7 mouse cellular contexts compared by ENCODE assay signal in the genomic region with DNA sequence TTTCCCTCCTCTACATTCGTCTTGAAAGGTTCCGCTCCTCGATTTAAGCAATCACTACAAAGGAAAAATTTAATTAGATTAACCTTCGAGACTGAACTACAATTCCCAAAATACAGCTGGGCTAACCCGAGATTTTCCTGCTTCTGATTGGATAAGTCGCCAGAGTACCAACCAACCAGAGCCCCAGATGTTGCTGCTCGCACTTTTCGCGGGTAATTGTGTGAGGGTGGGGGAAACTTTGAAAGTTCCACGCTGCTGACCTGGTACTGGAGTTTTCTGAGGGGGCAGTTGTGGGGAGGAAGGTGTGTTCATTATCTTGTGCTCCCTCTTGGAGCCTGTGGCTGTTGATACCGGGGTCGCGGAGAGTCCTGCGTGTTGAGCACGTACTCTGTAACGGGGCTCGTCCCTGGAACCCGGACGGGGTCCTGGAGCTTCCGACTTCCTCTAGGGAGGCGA. TPM values are rescaled to one million over a fixed set of nuclear protein-coding genes. Genes with fewer than 3 reads are reported as not detected.
DNase-seq lines count a peak whose midpoint lies in the region; ATAC-seq lines count a peak whose summit lies in the region.

A gene (plus strand): TSS at position 162 of the 456 bp plus-strand sequence.

- WGBS in intestine, embryonic 15.5 days = under 1% methylated on average over 21 of the region's 21 CpGs
- WGBS in midbrain, embryonic 10.5 days = under 1% methylated on average over 21 of the region's 21 CpGs

- peak within 1 kb of the TSS; percentile 71 for H3K4me3 ChIP-seq in intestine, embryonic 15.5 days (replicated peaks)
- H3K4me3 ChIP-seq in midbrain, embryonic 10.5 days = peak within 1 kb of the TSS; percentile 78

- no peaks in the 10 kb centered on the region for H3K36me3 ChIP-seq in intestine, embryonic 15.5 days
- 0 out of 2 replicates have a peak, but pooled peaks cover 6% of the 10 kb centered on the region for H3K36me3 ChIP-seq in midbrain, embryonic 10.5 days

- intact Hi-C loops in gastrocnemius, postnatal 36 days (cut with DNase I) = no loop called here
- intact Hi-C loops in left cerebral cortex, postnatal 25 days (cut with DNase I) = no loop called here

- peak within 1 kb of the TSS; percentile 60 for H3K9ac ChIP-seq in intestine, embryonic 15.5 days

- H3K27me3 ChIP-seq in intestine, embryonic 15.5 days (replicated peaks) = no peaks in the 10 kb centered on the region
- H3K27me3 ChIP-seq in midbrain, embryonic 10.5 days (ENCODE audit: low read depth, poor library complexity, severe bottlenecking) = no peaks in the 10 kb centered on the region

- peak; percentile 69 for DNase-seq in adrenal gland, adult 8-10 months
- DNase-seq in embryo, embryonic 11.5 days (ENCODE audit: low read depth, low spot score) = peak; percentile 79
- DNase-seq in gastrocnemius, postnatal 36 days = peak; percentile 35 to 46
- DNase-seq in left cerebral cortex, postnatal 25 days (ENCODE audit: low spot score in 2 of 2) = peak; percentile 78 to 91
- DNase-seq in midbrain, embryonic 10.5 days (ENCODE audit: low spot score) = peak; percentile 82
- peak; percentile 47 for DNase-seq in right cerebral cortex, postnatal 4 days

- peak; percentile 85 for ATAC-seq in intestine, embryonic 15.5 days

- peaks cover 10% of the 10 kb centered on the region; the same call in 1 of the 2 replicates for H3K4me1 ChIP-seq in intestine, embryonic 15.5 days (replicated peaks)
- H3K4me1 ChIP-seq in midbrain, embryonic 10.5 days = peaks cover 19% of the 10 kb centered on the region

- H3K9me3 ChIP-seq in intestine, embryonic 15.5 days = no peaks in the 10 kb centered on the region
- no peaks in the 10 kb centered on the region for H3K9me3 ChIP-seq in midbrain, embryonic 10.5 days (replicated peaks)

- peak within 1 kb of the TSS; percentile 79 for H3K4me2 ChIP-seq in intestine, embryonic 15.5 days (replicated peaks)

- peak within 1 kb of the TSS; percentile 67 for H3K27ac ChIP-seq in intestine, embryonic 15.5 days
- peak within 1 kb of the TSS; percentile 86 for H3K27ac ChIP-seq in midbrain, embryonic 10.5 days (replicated peaks)

RNA-seq across cellular contexts. Expression of the gene that starts here (rescaled TPM):
- total RNA-seq in adrenal gland, adult 8-10 months (2022) = under 1 TPM; 0.35 to 0.74 (median 0.48) TPM
- total RNA-seq in gastrocnemius, postnatal 36 days (2021) = under 1 TPM in 1 of 2 experiments, not detected in 1; 0.23 TPM
- 7.8 and 8.4 TPM in 2 replicates for polyA plus RNA-seq in intestine, embryonic 15.5 days (2015; fragmentation: Nextera tagmentation; extraction: Ambion mirVana)
- under 1 TPM in 1 of 2 experiments, not detected in 1; 0.32 TPM for total RNA-seq in left cerebral cortex, postnatal 25 days (2021)
- 7.8 and 8.5 TPM in 2 replicates for polyA plus RNA-seq in midbrain, embryonic 10.5 days (2016; fragmentation: Nextera tagmentation; extraction: Ambion mirVana)

Comparison
In these comparisons a context has a peak if more than half of its experiments do, and no peak if none do; other contexts are left out.
1. Peak in every context shown above with its lines: DNase-seq, ATAC-seq, H3K4me3 ChIP-seq and H3K27ac ChIP-seq.
2. Peak in DNase-seq in adrenal gland, adult 8-10 months; RNA of the gene not detected or under 1 TPM.
3. Peak in DNase-seq in gastrocnemius, postnatal 36 days; RNA of the gene not detected or under 1 TPM.
4. Peak in DNase-seq in left cerebral cortex, postnatal 25 days; RNA of the gene not detected or under 1 TPM.